Mouse (Mus musculus) midbrain, embryonic 14.5 days (tissue): ENCODE results near the gene Gm17190. TPM values are rescaled to one million over a fixed set of nuclear protein-coding genes. Genes with fewer than 3 reads are reported as not detected.

Experiments used
- polyA plus RNA-seq: library from polyadenylated mRNA; unstranded; fragments of >200 nt; fragmentation: Nextera tagmentation; extraction: Ambion mirVana; gene quantifications from 2 replicates; pipeline ENCODE4 v1.2.1, GENCODE M21; 2014

Gene Gm17190
- polyA plus RNA-seq, 1 experiment from 2014 or later = not detected

Other genes with a start within 250 kb of the Gm17190 start
- gene Iqgap2, start 190.1 kb upstream of the Gm17190 start, polyA plus RNA-seq = 2.6 and 4.8 TPM in 2 replicates
- gene Gm20075, start 678 bp upstream of the Gm17190 start, polyA plus RNA-seq = 27.2 and 30.6 TPM in 2 replicates
- 7.6 and 9.2 TPM in 2 replicates for gene Sv2c, start 50.5 kb downstream of the Gm17190 start, polyA plus RNA-seq